Mouse (Mus musculus): ENCODE measurements around the gene Daam1.

Gene Daam1

GRCm38 (mm10) chr12:71830607-71831257 is at the start of gene Daam1:
Gene Daam1 (plus strand): TSS chr12:71831078.
- peak; percentile 100 for DNase-seq

- DNase-seq, result peak; percentile 89
These were observed 49.7 kb upstream of the Daam1 start for GRCm38 (mm10) chr12:71781220-71781619.

- peak; percentile 80 for DNase-seq
These were observed 46.9 kb upstream of the Daam1 start for GRCm38 (mm10) chr12:71783970-71784369.

GRCm38 (mm10) chr12:71784666-71785255 is 46.1 kb upstream of the Daam1 start:
- peak; percentile 83 for DNase-seq

GRCm38 (mm10) chr12:71786521-71786920 is 44.4 kb upstream of the Daam1 start:
- peak; percentile 71 for DNase-seq

- DNase-seq, result peak; percentile 95
These were observed 42.1 kb upstream of the Daam1 start for GRCm38 (mm10) chr12:71788791-71789190.

GRCm38 (mm10) chr12:71790581-71790980 is 40.3 kb upstream of the Daam1 start:
- no peak for DNase-seq

GRCm38 (mm10) chr12:71793114-71793513 is 37.8 kb upstream of the Daam1 start:
- DNase-seq, result peak; percentile 64

GRCm38 (mm10) chr12:71795626-71796025 is 35.3 kb upstream of the Daam1 start:
- DNase-seq, result peak; percentile 83

GRCm38 (mm10) chr12:71796517-71796916 is 34.4 kb upstream of the Daam1 start:
- peak; percentile 54 for DNase-seq

- DNase-seq, result peak; percentile 92
These were observed 23.6 kb upstream of the Daam1 start for GRCm38 (mm10) chr12:71807306-71807705.

- peak; percentile 98 for DNase-seq
These were observed 22.2 kb upstream of the Daam1 start for GRCm38 (mm10) chr12:71808631-71809030.

- peak; percentile 61 for DNase-seq
These were observed 21.3 kb upstream of the Daam1 start for GRCm38 (mm10) chr12:71809550-71809949.

GRCm38 (mm10) chr12:71812567-71812966 is 18.3 kb upstream of the Daam1 start:
- peak; percentile 75 for DNase-seq

- peak; percentile 79 for DNase-seq
These were observed 17.6 kb upstream of the Daam1 start for GRCm38 (mm10) chr12:71813251-71813650.

- peak; percentile 68 for DNase-seq
These were observed 17.1 kb upstream of the Daam1 start for GRCm38 (mm10) chr12:71813761-71814160.

- DNase-seq, result peak; percentile 21
These were observed 10.8 kb upstream of the Daam1 start for GRCm38 (mm10) chr12:71820094-71820493.

- no peak for DNase-seq
These were observed 9.6 kb upstream of the Daam1 start for GRCm38 (mm10) chr12:71821272-71821671.

GRCm38 (mm10) chr12:71821743-71822142 is 9.1 kb upstream of the Daam1 start:
- DNase-seq, result peak; percentile 92

- peak; percentile 61 for DNase-seq
These were observed 6.0 kb upstream of the Daam1 start for GRCm38 (mm10) chr12:71824927-71825326.

GRCm38 (mm10) chr12:71830139-71830538 is 739 bp upstream of the Daam1 start:
- no peak for DNase-seq

- DNase-seq, result peak; percentile 96
These were observed 595 bp downstream of the Daam1 start for GRCm38 (mm10) chr12:71831258-71832087.

GRCm38 (mm10) chr12:71832225-71832624 is 1.3 kb downstream of the Daam1 start:
- DNase-seq, result peak; percentile 97

- DNase-seq, result peak; percentile 96
These were observed 3.2 kb downstream of the Daam1 start for GRCm38 (mm10) chr12:71834041-71834440.
